In genomic region chr6:113013550-113013949, GRCm38 (mm10) we compare ENCODE assay signal across 15 mouse cellular contexts. TPM values are rescaled to one million over a fixed set of nuclear protein-coding genes. Genes with fewer than 3 reads are reported as not detected.
DNase-seq lines count a peak whose midpoint lies in the region; ATAC-seq lines count a peak whose summit lies in the region.
"Had no signal": no experiment of that assay in that cellular context is flagged by ENCODE, and none has a peak within 500 bp of the region (broad histone marks: within the 10 kb centered on the region; RNA-seq: fewer than 3 reads in every experiment).

No protein-coding gene starts in this region.

- H3K27me3 ChIP-seq in neural tube, embryonic 11.5 days (ENCODE audit: control insufficient read depth, insufficient read depth, low read length): no peaks in the 10 kb centered on the region
- H3K27me3 ChIP-seq in hindbrain, embryonic 11.5 days (ENCODE audit: control insufficient read depth, insufficient read depth, low read length): no peaks in the 10 kb centered on the region
- no peaks in the 10 kb centered on the region for H3K27me3 ChIP-seq in midbrain, embryonic 10.5 days (ENCODE audit: low read depth, poor library complexity, severe bottlenecking)
- H3K27me3 ChIP-seq in stomach, embryonic 16.5 days (ENCODE audit: control insufficient read depth, insufficient read depth, low read length): no peaks in the 10 kb centered on the region
- H3K27me3 ChIP-seq: heart, embryonic 12.5 days had no signal

- no peaks in the 10 kb centered on the region for H3K9me3 ChIP-seq in neural tube, embryonic 11.5 days (ENCODE audit: control insufficient read depth, low read length)
- H3K9me3 ChIP-seq in hindbrain, embryonic 11.5 days (ENCODE audit: control insufficient read depth, low read length): no peaks in the 10 kb centered on the region; the same call in 1 of the 2 replicates
- H3K9me3 ChIP-seq in midbrain, embryonic 10.5 days (replicated peaks): no peaks in the 10 kb centered on the region
- H3K9me3 ChIP-seq in stomach, embryonic 16.5 days (replicated peaks; ENCODE audit: control insufficient read depth, low read length): no peaks in the 10 kb centered on the region
- H3K9me3 ChIP-seq: heart, embryonic 12.5 days; liver, embryonic 15.5 days had no signal

- H3K4me1 ChIP-seq in neural tube, embryonic 11.5 days (ENCODE audit: control insufficient read depth, insufficient read depth, low read length): peaks cover 13% of the 10 kb centered on the region; the same call in 1 of the 2 replicates
- peaks cover 7% of the 10 kb centered on the region; the same call in 1 of the 2 replicates for H3K4me1 ChIP-seq in hindbrain, embryonic 11.5 days (replicated peaks; ENCODE audit: control insufficient read depth, insufficient read depth, low read length)
- H3K4me1 ChIP-seq in midbrain, embryonic 10.5 days: peaks cover 67% of the 10 kb centered on the region
- H3K4me1 ChIP-seq in stomach, embryonic 16.5 days (ENCODE audit: control insufficient read depth, insufficient read depth, low read length): peaks cover 6% of the 10 kb centered on the region; the same call in 1 of the 2 replicates
- H3K4me1 ChIP-seq: liver, embryonic 15.5 days had no signal

- no peak overlapping the region for H3K4me3 ChIP-seq in neural tube, embryonic 11.5 days (ENCODE audit: low read depth, low read length)
- H3K4me3 ChIP-seq in hindbrain, embryonic 11.5 days (ENCODE audit: low read depth, low read length): no peak overlapping the region
- no peak overlapping the region for H3K4me3 ChIP-seq in midbrain, embryonic 10.5 days
- no peak overlapping the region for H3K4me3 ChIP-seq in stomach, embryonic 16.5 days (replicated peaks; ENCODE audit: low read length)
- H3K4me3 ChIP-seq: heart, embryonic 12.5 days; liver, embryonic 15.5 days had no signal

- H3K27ac ChIP-seq in neural tube, embryonic 11.5 days (ENCODE audit: low read depth, low read length): peak overlapping the region; percentile 71; the same call in 1 of the 2 replicates
- peak overlapping the region; percentile 51 for H3K27ac ChIP-seq in hindbrain, embryonic 11.5 days (ENCODE audit: low read depth, low read length)
- H3K27ac ChIP-seq in midbrain, embryonic 10.5 days (replicated peaks): peak overlapping the region; percentile 87
- H3K27ac ChIP-seq in stomach, embryonic 16.5 days (ENCODE audit: low read length): no peak overlapping the region; the same call in 1 of the 2 replicates
- H3K27ac ChIP-seq: liver, embryonic 15.5 days had no signal

- 84% methylated on average over 4 of the region's 4 CpGs for whole genome bisulfite sequencing in neural tube, embryonic 11.5 days
- 82% methylated on average over 4 of the region's 4 CpGs for WGBS in hindbrain, embryonic 11.5 days
- WGBS in midbrain, embryonic 10.5 days: 86% methylated on average over 4 of the region's 4 CpGs
- 66% methylated on average over 4 of the region's 4 CpGs for WGBS in stomach, embryonic 16.5 days

- no peak overlapping the region for H3K4me2 ChIP-seq in neural tube, embryonic 11.5 days (ENCODE audit: low read depth)
- H3K4me2 ChIP-seq in hindbrain, embryonic 11.5 days (replicated peaks; ENCODE audit: low read depth, low read length): no peak overlapping the region
- no peak overlapping the region for H3K4me2 ChIP-seq in stomach, embryonic 16.5 days (ENCODE audit: low read depth, low read length)
- H3K4me2 ChIP-seq: heart, embryonic 12.5 days; liver, embryonic 15.5 days had no signal

- no peak overlapping the region for H3K9ac ChIP-seq in neural tube, embryonic 11.5 days (ENCODE audit: low read length)
- no peak overlapping the region for H3K9ac ChIP-seq in hindbrain, embryonic 11.5 days (ENCODE audit: low read depth, low read length)
- H3K9ac ChIP-seq in stomach, embryonic 16.5 days (ENCODE audit: low read length): no peak overlapping the region
- H3K9ac ChIP-seq: heart, embryonic 12.5 days; liver, embryonic 15.5 days had no signal

- DNase-seq in neural tube, embryonic 11.5 days (ENCODE audit: low spot score): no peak
- no peak for DNase-seq in neural tube, embryonic 10.5 days (ENCODE audit: extremely low spot score, low spot score)
- no peak for DNase-seq in hindbrain, embryonic 11.5 days (ENCODE audit: low spot score)
- no peak for DNase-seq in midbrain, embryonic 10.5 days (ENCODE audit: low spot score)
- DNase-seq in gastrocnemius, adult 8-10 months (ENCODE audit: low spot score in 2 of 2): no peak
- DNase-seq in right cerebral cortex, postnatal 10 days (ENCODE audit: low spot score in 2 of 2): no peak
- DNase-seq: adrenal gland, adult 2 months; cerebellum, adult 11-12 months; kidney, adult 2 months; layer of hippocampus, postnatal 36 days; thymus, adult 2 months had no signal

- ATAC-seq in neural tube, embryonic 11.5 days (ENCODE audit: insufficient read depth, low FRiP score, low TSS enrichment): no peak
- peak; percentile 34; the same call in 1 of the 2 replicates for ATAC-seq in hindbrain, embryonic 11.5 days (ENCODE audit: low FRiP score)
- peak; percentile 62; the same call in 1 of the 2 replicates for ATAC-seq in stomach, embryonic 16.5 days (ENCODE audit: insufficient read depth, low FRiP score)
- no peak for ATAC-seq in cerebellum, adult (ENCODE audit: insufficient number of reproducible peaks, low FRiP score, low TSS enrichment)

- no peaks in the 10 kb centered on the region for H3K36me3 ChIP-seq in neural tube, embryonic 11.5 days (ENCODE audit: control insufficient read depth, insufficient read depth, low read length)
- H3K36me3 ChIP-seq in hindbrain, embryonic 11.5 days (ENCODE audit: control insufficient read depth, insufficient read depth, low read length): no peaks in the 10 kb centered on the region
- H3K36me3 ChIP-seq in midbrain, embryonic 10.5 days: no peaks in the 10 kb centered on the region
- no peaks in the 10 kb centered on the region for H3K36me3 ChIP-seq in stomach, embryonic 16.5 days (ENCODE audit: control insufficient read depth, insufficient read depth, low read length)
- H3K36me3 ChIP-seq: heart, embryonic 12.5 days; liver, embryonic 15.5 days had no signal

RNA-seq across cellular contexts. Expression of gene Thumpd3, which starts 32.5 kb away (rescaled TPM):
- 50.4 and 52.9 TPM in 2 replicates for polyA plus RNA-seq in neural tube, embryonic 11.5 days (2014; fragmentation: Nextera tagmentation; extraction: Ambion mirVana)
- polyA plus RNA-seq in hindbrain, embryonic 11.5 days (2014; fragmentation: Nextera tagmentation; extraction: Ambion mirVana): 57.4 and 58.0 TPM in 2 replicates
- polyA plus RNA-seq in midbrain, embryonic 10.5 days (2016; fragmentation: Nextera tagmentation; extraction: Ambion mirVana): 73.2 and 74.9 TPM in 2 replicates
- polyA plus RNA-seq in stomach, embryonic 16.5 days (2015; fragmentation: Nextera tagmentation; extraction: Ambion mirVana): 49.7 and 51.0 TPM in 2 replicates
- 10 to 100 TPM; 13.5 to 21.3 (median 16.4) TPM for total RNA-seq in gastrocnemius, adult 8-10 months (2022)

Comparison
In these comparisons a context has a peak if more than half of its experiments do, and no peak if none do; other contexts are left out.
1. ATAC-seq: peak in hindbrain, embryonic 11.5 days (single experiment) and stomach, embryonic 16.5 days (single experiment); none in neural tube, embryonic 11.5 days (single experiment) and cerebellum, adult (single experiment).